Mouse (Mus musculus) myocyte (in vitro differentiated cells): ENCODE measurements around the gene Npr2. TPM values are rescaled to one million over a fixed set of nuclear protein-coding genes. Genes with fewer than 3 reads are reported as not detected.
"Not testable (repeated sequence)": the region's sequence is repeated elsewhere in the genome, so short reads cannot be mapped to it uniquely, and the experiment has no call there.

Experiments
- H3K27me3 ChIP-seq: one replicate; pipeline ENCODE4 v1.6.1; 2011; ENCODE audit not compliant: control insufficient read depth, insufficient read depth, insufficient read length
- H3K36me3 ChIP-seq: one replicate; pipeline ENCODE4 v1.6.1; 2011; ENCODE audit not compliant: control insufficient read depth, insufficient read depth
- H3K4me2 ChIP-seq: one replicate; pipeline ENCODE4 v1.6.1; 2011; ENCODE audit warnings: low read depth, control low read depth
- H3K4me3 ChIP-seq: one replicate; pipeline ENCODE4 v1.5.1; 2011; ENCODE audit warnings: mild to moderate bottlenecking, control low read depth, moderate library complexity
- H3K79me2 ChIP-seq: one replicate; pipeline ENCODE4 v1.6.1; 2011; ENCODE audit not compliant: control insufficient read depth, insufficient read depth
- H3ac ChIP-seq: one replicate; pipeline ENCODE4 v1.6.1; 2011; ENCODE audit not compliant: control insufficient read depth, insufficient read length
- CEBPB ChIP-seq: IDR thresholded peaks from 2 replicates; pipeline ENCODE4 v1.6.1; 2011; ENCODE audit warnings: mild to moderate bottlenecking, moderate library complexity; ENCODE audit not compliant: poor library complexity, insufficient read depth, severe bottlenecking
- E2F4 ChIP-seq: IDR thresholded peaks from one replicate; pipeline ENCODE4 v1.6.1; 2011; ENCODE audit warnings: mild to moderate bottlenecking, control low read depth, moderate library complexity; ENCODE audit not compliant: insufficient read depth
- MAX ChIP-seq: IDR thresholded peaks from one replicate; pipeline ENCODE4 v1.6.1; 2011; ENCODE audit warnings: low read depth, mild to moderate bottlenecking, control low read depth
- MYOD1 ChIP-seq, 3 experiments: IDR thresholded peaks; one replicate each; pipeline ENCODE4 v1.6.1; 2011; ENCODE audit warnings: control low read depth in 2 of 3, low read depth in 2 of 3, mild to moderate bottlenecking in 2 of 3, moderate library complexity in 1 of 3; ENCODE audit not compliant: insufficient read length in 2 of 3, control insufficient read depth in 1 of 3
- MYOG ChIP-seq, 3 experiments: IDR thresholded peaks; one replicate each; pipeline ENCODE4 v1.6.1; 2011; ENCODE audit warnings: control low read depth in 2 of 3, low read depth in 2 of 3, mild to moderate bottlenecking in 2 of 3; ENCODE audit not compliant: insufficient read length in 2 of 3, control insufficient read depth in 1 of 3, insufficient read depth in 1 of 3
- POLR2A ChIP-seq: IDR thresholded peaks from one replicate; pipeline ENCODE4 v1.6.1; 2011; ENCODE audit warnings: low read depth, mild to moderate bottlenecking, control low read depth, moderate library complexity; ENCODE audit not compliant: insufficient read length
- POLR2AphosphoS2 ChIP-seq: IDR thresholded peaks from one replicate; pipeline ENCODE4 v1.6.1; 2011; ENCODE audit warnings: low read depth, control low read depth; ENCODE audit not compliant: insufficient read length
- REST ChIP-seq: IDR thresholded peaks from one replicate; pipeline ENCODE4 v1.6.1; 2011; ENCODE audit warnings: mild to moderate bottlenecking, control low read depth, moderate library complexity; ENCODE audit not compliant: insufficient read depth, insufficient read length
- SRF ChIP-seq: IDR thresholded peaks from one replicate; pipeline ENCODE4 v1.6.1; 2011; ENCODE audit warnings: low read depth; ENCODE audit not compliant: control insufficient read depth, insufficient read length
- TCF12 ChIP-seq: IDR thresholded peaks from one replicate; pipeline ENCODE4 v1.6.1; 2011; ENCODE audit warnings: mild to moderate bottlenecking, control low read depth; ENCODE audit not compliant: poor library complexity, insufficient read depth, severe bottlenecking
- TCF3 ChIP-seq: IDR thresholded peaks from one replicate; pipeline ENCODE4 v1.6.1; 2011; ENCODE audit warnings: low read depth, control low read depth; ENCODE audit not compliant: insufficient read length
- USF1 ChIP-seq: IDR thresholded peaks from one replicate; pipeline ENCODE4 v1.6.1; 2011; ENCODE audit warnings: low read depth, mild to moderate bottlenecking, control low read depth, moderate library complexity
- polyA plus RNA-seq: library from polyadenylated mRNA; unstranded; fragments of >200 nt; fragmentation: generic; extraction: Trizol; gene quantifications from one replicate; pipeline ENCODE4 v1.2.1, GENCODE M21; 2012; ENCODE audit warnings: missing spikeins

Gene Npr2
- polyA plus RNA-seq, 1 experiment, result 9.1 TPM

GRCm38 (mm10) chr4:43585682-43586081 is 46.1 kb upstream of the Npr2 start:
- TF ChIP-seq MAX (no peak), POLR2AphosphoS2 (peak; percentile 52), TCF12 (no peak)
- H3K79me2 ChIP-seq, result no peaks in the 10 kb centered on the region
- H3ac ChIP-seq, result no peak overlapping the region
- no peaks in the 10 kb centered on the region for H3K27me3 ChIP-seq
- peaks cover 20% of the 10 kb centered on the region for H3K36me3 ChIP-seq
- no peak overlapping the region for H3K4me2 ChIP-seq
- H3K4me3 ChIP-seq, result no peak overlapping the region

GRCm38 (mm10) chr4:43586411-43586810 is 45.3 kb upstream of the Npr2 start:
- H3K27me3 ChIP-seq, result no peaks in the 10 kb centered on the region
- peak; percentile 55 for TF ChIP-seq POLR2AphosphoS2
- no peak for TF ChIP-seq MAX
- no peak overlapping the region for H3K4me3 ChIP-seq
- peaks cover 16% of the 10 kb centered on the region for H3K36me3 ChIP-seq
- H3K4me2 ChIP-seq, result no peak overlapping the region
- no peaks in the 10 kb centered on the region for H3K79me2 ChIP-seq
- H3ac ChIP-seq, result no peak overlapping the region

GRCm38 (mm10) chr4:43587681-43588080 is 44.1 kb upstream of the Npr2 start:
- H3K27me3 ChIP-seq, result no peaks in the 10 kb centered on the region
- H3ac ChIP-seq, result no peak overlapping the region
- peaks cover 11% of the 10 kb centered on the region for H3K36me3 ChIP-seq
- no peaks in the 10 kb centered on the region for H3K79me2 ChIP-seq
- TF ChIP-seq CEBPB, result no peak
- TF ChIP-seq TCF12, result no peak
- TF ChIP-seq POLR2AphosphoS2, result peak; percentile 62
- H3K4me2 ChIP-seq, result no peak overlapping the region
- no peak overlapping the region for H3K4me3 ChIP-seq

GRCm38 (mm10) chr4:43591543-43591942 is 40.2 kb upstream of the Npr2 start:
- TF ChIP-seq E2F4, result no peak
- no peak for TF ChIP-seq POLR2A
- TF ChIP-seq SRF, result no peak
- no peak for TF ChIP-seq USF1
- no peak for TF ChIP-seq MAX
- TF ChIP-seq MYOG (IDR thresholded peaks at IDR 0.05; ENCODE audit: control insufficient read depth in 1 of 3, insufficient read depth in 1 of 3, insufficient read length in 2 of 3, low read depth in 2 of 3), result no peak
- TF ChIP-seq TCF12, result no peak
- no peak for TF ChIP-seq CEBPB
- TF ChIP-seq TCF3, result no peak
- TF ChIP-seq MYOD1 (IDR thresholded peaks at IDR 0.05; ENCODE audit: control insufficient read depth in 1 of 3, insufficient read length in 2 of 3, low read depth in 2 of 3), result no peak
- no peak for TF ChIP-seq REST
- no peaks in the 10 kb centered on the region for H3K79me2 ChIP-seq
- H3ac ChIP-seq, result no peak overlapping the region
- H3K4me3 ChIP-seq, result no peak overlapping the region
- H3K4me2 ChIP-seq, result no peak overlapping the region
- H3K36me3 ChIP-seq, result no peaks in the 10 kb centered on the region
- H3K27me3 ChIP-seq, result no peaks in the 10 kb centered on the region

GRCm38 (mm10) chr4:43591961-43592360 is 39.8 kb upstream of the Npr2 start:
- no peak overlapping the region for H3K4me3 ChIP-seq
- no peak overlapping the region for H3K4me2 ChIP-seq
- H3K79me2 ChIP-seq, result no peaks in the 10 kb centered on the region
- H3K36me3 ChIP-seq, result no peaks in the 10 kb centered on the region
- TF ChIP-seq REST (no peak), MYOG (IDR thresholded peaks at IDR 0.05; ENCODE audit: control insufficient read depth in 1 of 3, insufficient read depth in 1 of 3, insufficient read length in 2 of 3, low read depth in 2 of 3) (no peak), MAX (no peak), CEBPB (no peak), E2F4 (no peak), POLR2AphosphoS2 (no peak), POLR2A (no peak), TCF12 (no peak), USF1 (no peak), TCF3 (no peak), SRF (no peak), MYOD1 (IDR thresholded peaks at IDR 0.05; ENCODE audit: control insufficient read depth in 1 of 3, insufficient read length in 2 of 3, low read depth in 2 of 3) (no peak)
- no peaks in the 10 kb centered on the region for H3K27me3 ChIP-seq
- H3ac ChIP-seq, result no peak overlapping the region

GRCm38 (mm10) chr4:43593453-43593852 is 38.3 kb upstream of the Npr2 start:
- no peaks in the 10 kb centered on the region for H3K79me2 ChIP-seq
- H3ac ChIP-seq, result no peak overlapping the region
- H3K4me2 ChIP-seq, result no peak overlapping the region
- TF ChIP-seq POLR2A, result no peak
- no peak for TF ChIP-seq MYOD1 (IDR thresholded peaks at IDR 0.05; ENCODE audit: control insufficient read depth in 1 of 3, insufficient read length in 2 of 3, low read depth in 2 of 3)
- TF ChIP-seq MAX, result no peak
- no peak for TF ChIP-seq MYOG (IDR thresholded peaks at IDR 0.05; ENCODE audit: control insufficient read depth in 1 of 3, insufficient read depth in 1 of 3, insufficient read length in 2 of 3, low read depth in 2 of 3)
- no peak for TF ChIP-seq USF1
- no peak for TF ChIP-seq REST
- no peak for TF ChIP-seq TCF3
- TF ChIP-seq E2F4, result no peak
- no peak for TF ChIP-seq POLR2AphosphoS2
- TF ChIP-seq TCF12, result no peak
- no peak for TF ChIP-seq CEBPB
- TF ChIP-seq SRF, result no peak
- no peaks in the 10 kb centered on the region for H3K27me3 ChIP-seq
- H3K36me3 ChIP-seq, result no peaks in the 10 kb centered on the region
- H3K4me3 ChIP-seq, result no peak overlapping the region

- not testable (repeated sequence) for H3K4me2 ChIP-seq, H3K4me3 ChIP-seq, H3K36me3 ChIP-seq, H3ac ChIP-seq, H3K79me2 ChIP-seq, H3K27me3 ChIP-seq
Observed at GRCm38 (mm10) chr4:43596597-43596996, 35.1 kb upstream of the Npr2 start.
